Mouse (Mus musculus) C3H10T1/2 (cell line): ENCODE measurements around the gene Olfr1465. TPM values are rescaled to one million over a fixed set of nuclear protein-coding genes. Genes with fewer than 3 reads are reported as not detected.

Experiments used
- polyA plus RNA-seq, 2 experiments: library from polyadenylated mRNA; unstranded; fragments of >200 nt; fragmentation: generic; extraction: Trizol; gene quantifications; one replicate each; pipeline ENCODE4 v1.2.1; 2012; ENCODE audit warnings: missing spikeins in 2 of 2

Gene Olfr1465
- polyA plus RNA-seq: not detected

DNA sequence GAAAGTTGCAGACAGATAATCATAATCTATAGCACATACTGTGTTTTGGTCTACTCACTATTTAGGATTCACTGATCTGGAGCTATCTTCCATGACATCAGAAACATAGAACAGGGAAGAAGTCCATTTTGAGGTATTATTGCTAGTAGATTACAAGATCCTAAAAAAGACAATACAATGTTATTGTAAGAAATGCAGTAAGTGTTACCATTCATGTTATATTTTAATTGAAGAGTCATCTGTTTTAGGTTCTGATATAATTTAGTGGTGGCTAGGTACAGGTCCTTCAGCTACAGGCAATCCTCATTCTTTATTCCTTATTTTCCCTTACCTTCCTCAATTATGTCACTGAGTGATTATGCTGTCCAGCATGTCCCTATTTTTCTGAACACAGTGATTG lies at the start of gene Olfr1465:
Gene Olfr1465, minus strand, starts transcription at position 101 of the 400 bp plus-strand sequence.

GRCm38 (mm10) chr19:13361936-13362335 lies 46.6 kb upstream of the Olfr1465 start, which contains the start of gene Olfr1467:
Gene Olfr1467 (plus strand): TSS chr19:13362236.

GRCm38 (mm10) chr19:13338562-13338961 lies 23.2 kb upstream of the Olfr1465 start, which contains the start of gene Olfr1466:
Gene Olfr1466 (plus strand): TSS chr19:13338862.

Other genes with a start within 250 kb of the Olfr1465 start
- not detected for gene Olfr1457, start 217.7 kb downstream of the Olfr1465 start, polyA plus RNA-seq
- gene Olfr1458, start 208.8 kb downstream of the Olfr1465 start, polyA plus RNA-seq: not detected
- gene Olfr1459, start 166.0 kb downstream of the Olfr1465 start, polyA plus RNA-seq: not detected
- not detected for gene Olfr1461, start 152.5 kb downstream of the Olfr1465 start, polyA plus RNA-seq
- gene Olfr1462, start 129.8 kb downstream of the Olfr1465 start, polyA plus RNA-seq: not detected
- gene Olfr1463, start 84.2 kb downstream of the Olfr1465 start, polyA plus RNA-seq: not detected
- gene Olfr1466, start 23.3 kb upstream of the Olfr1465 start, polyA plus RNA-seq: not detected
- gene Olfr1467, start 46.7 kb upstream of the Olfr1465 start, polyA plus RNA-seq: not detected
- gene Olfr1469, start 92.3 kb upstream of the Olfr1465 start, polyA plus RNA-seq: not detected
- not detected for gene Olfr1471, start 127.9 kb upstream of the Olfr1465 start, polyA plus RNA-seq
- not detected for gene Olfr1472, start 140.5 kb upstream of the Olfr1465 start, polyA plus RNA-seq
- gene Olfr1474, start 154.0 kb upstream of the Olfr1465 start, polyA plus RNA-seq: not detected
- gene Olfr1475, start 164.7 kb upstream of the Olfr1465 start, polyA plus RNA-seq: not detected
- not detected for gene Olfr1477, start 185.0 kb upstream of the Olfr1465 start, polyA plus RNA-seq
- gene Olfr1480, start 212.4 kb upstream of the Olfr1465 start, polyA plus RNA-seq: not detected